Mouse (Mus musculus) intestine, embryonic 16.5 days (tissue): ENCODE results near the gene Exoc8. TPM values are rescaled to one million over a fixed set of nuclear protein-coding genes. Genes with fewer than 3 reads are reported as not detected.
A peak's percentile ranks its signal among the peaks of the same experiment; 100 is the strongest.

Source experiments
- ATAC-seq: fragments of 200-750 bp; cut with Nextera tagmentation; 2 replicates; pipeline ENCODE4 v1.8.0; 2017; ENCODE audit warnings: moderate TSS enrichment, moderate library complexity
- H3K27ac ChIP-seq: fragments of 300-500 bp; sonication (generic); 2 replicates; pipeline ENCODE4 v1.5.1; 2014; ENCODE audit warnings: mild to moderate bottlenecking, low read length
- H3K27me3 ChIP-seq: fragments of 300-500 bp; sonication (generic); replicated peaks from 2 replicates; pipeline ENCODE4 v1.6.1; 2014; ENCODE audit warnings: low read length, control low read depth, mixed read lengths; ENCODE audit not compliant: control insufficient read depth, insufficient read depth
- H3K36me3 ChIP-seq: fragments of 300-500 bp; sonication (generic); 2 replicates; pipeline ENCODE4 v1.6.1; 2014; ENCODE audit warnings: low read length, control low read depth; ENCODE audit not compliant: control insufficient read depth, insufficient read depth
- H3K4me1 ChIP-seq: fragments of 300-500 bp; sonication (generic); 2 replicates; pipeline ENCODE4 v1.6.1; 2014; ENCODE audit warnings: low read length, control low read depth, mixed read lengths; ENCODE audit not compliant: control insufficient read depth, insufficient read depth
- H3K4me2 ChIP-seq: fragments of 300-500 bp; sonication (generic); 2 replicates; pipeline ENCODE4 v1.6.1; 2014; ENCODE audit warnings: low read depth, low read length, control low read depth
- H3K4me3 ChIP-seq: fragments of 300-500 bp; sonication (generic); 2 replicates; pipeline ENCODE4 v1.5.1; 2014; ENCODE audit warnings: mild to moderate bottlenecking, low read length
- H3K9ac ChIP-seq: fragments of 300-500 bp; sonication (generic); 2 replicates; pipeline ENCODE4 v1.6.1; 2014; ENCODE audit warnings: low read depth, low read length
- H3K9me3 ChIP-seq: fragments of 300-500 bp; sonication (generic); 2 replicates; pipeline ENCODE4 v1.6.1; 2016; ENCODE audit warnings: low read length, control low read depth; ENCODE audit not compliant: control insufficient read depth
- WGBS: fragments of 180-500 bp; shearing (Covaris S2); extraction: QIAGEN DNeasy Blood & Tissue Kit; methylation state at CpG from one replicate; pipeline ENCODE4 v1.1.7; 2014; 5-methylcytosine and 5-hydroxymethylcytosine counted together
- polyA plus RNA-seq: library from polyadenylated mRNA; unstranded; fragments of >200 nt; fragmentation: Nextera tagmentation; extraction: Ambion mirVana; gene quantifications from 2 replicates; pipeline ENCODE4 v1.2.1, GENCODE M21; 2015

Exoc8 gene
- polyA plus RNA-seq, 1 experiment from 2014 or later = 3.2 TPM

DNA sequence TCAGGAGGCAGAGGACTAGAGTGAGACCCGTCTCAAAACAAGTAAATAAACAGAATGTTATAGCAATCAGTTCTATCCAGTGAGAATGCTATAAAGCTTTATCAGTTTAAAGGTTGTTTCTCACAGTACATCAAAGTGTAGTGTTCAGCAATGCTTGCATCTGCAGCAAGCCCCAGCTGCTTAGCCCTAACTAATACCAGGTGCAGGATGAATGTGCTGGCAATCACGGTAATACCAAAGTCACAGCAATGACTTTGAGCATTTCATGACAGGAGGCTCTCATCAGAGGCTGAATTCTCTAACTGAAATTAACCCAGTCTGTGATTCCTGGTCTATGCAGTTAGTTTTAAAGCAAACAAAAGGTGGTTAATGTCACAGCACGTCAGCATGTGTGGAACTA lies 4.9 kb downstream of the Exoc8 start:
- no peaks in the 10 kb centered on the region for H3K27me3 ChIP-seq
- H3K27ac ChIP-seq = no peak overlapping the region
- no peak for ATAC-seq
- no peaks in the 10 kb centered on the region for H3K9me3 ChIP-seq
- H3K4me2 ChIP-seq = no peak overlapping the region
- peaks cover 13% of the 10 kb centered on the region for H3K4me1 ChIP-seq
- peaks cover 20% of the 10 kb centered on the region for H3K36me3 ChIP-seq
- H3K4me3 ChIP-seq = no peak overlapping the region
- no peak overlapping the region for H3K9ac ChIP-seq
- 65% methylated on average over 3 of the region's 3 CpGs for WGBS

DNA sequence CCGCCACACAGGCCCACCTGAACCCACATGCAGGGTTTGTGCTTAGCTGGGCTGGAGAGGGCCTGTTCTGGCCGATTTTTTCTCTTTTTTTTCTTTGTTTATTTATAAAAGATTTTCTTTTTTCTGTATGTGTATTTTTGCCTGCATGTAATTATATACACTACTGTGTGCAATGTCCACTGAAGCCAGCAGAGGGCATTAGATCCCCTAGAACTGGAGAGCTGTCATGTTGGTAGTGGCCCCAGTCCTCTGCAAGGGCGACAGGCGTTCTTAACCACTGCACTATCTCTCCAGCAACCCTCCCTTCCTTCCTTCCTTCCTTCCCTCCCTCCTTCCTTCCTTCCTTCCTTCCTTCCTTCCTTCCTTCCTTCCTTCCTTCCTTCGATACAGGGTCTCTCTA lies 9.1 kb downstream of the Exoc8 start:
- no peak overlapping the region for H3K4me2 ChIP-seq
- H3K9ac ChIP-seq = no peak overlapping the region
- H3K27ac ChIP-seq = no peak overlapping the region
- H3K27me3 ChIP-seq = no peaks in the 10 kb centered on the region
- WGBS = 93% methylated on average over 5 of the region's 5 CpGs
- H3K4me3 ChIP-seq = no peak overlapping the region
- H3K4me1 ChIP-seq = no peaks in the 10 kb centered on the region; the same call in 1 of the 2 replicates
- ATAC-seq = no peak
- H3K36me3 ChIP-seq = peaks cover 32% of the 10 kb centered on the region
- H3K9me3 ChIP-seq = no peaks in the 10 kb centered on the region

DNA sequence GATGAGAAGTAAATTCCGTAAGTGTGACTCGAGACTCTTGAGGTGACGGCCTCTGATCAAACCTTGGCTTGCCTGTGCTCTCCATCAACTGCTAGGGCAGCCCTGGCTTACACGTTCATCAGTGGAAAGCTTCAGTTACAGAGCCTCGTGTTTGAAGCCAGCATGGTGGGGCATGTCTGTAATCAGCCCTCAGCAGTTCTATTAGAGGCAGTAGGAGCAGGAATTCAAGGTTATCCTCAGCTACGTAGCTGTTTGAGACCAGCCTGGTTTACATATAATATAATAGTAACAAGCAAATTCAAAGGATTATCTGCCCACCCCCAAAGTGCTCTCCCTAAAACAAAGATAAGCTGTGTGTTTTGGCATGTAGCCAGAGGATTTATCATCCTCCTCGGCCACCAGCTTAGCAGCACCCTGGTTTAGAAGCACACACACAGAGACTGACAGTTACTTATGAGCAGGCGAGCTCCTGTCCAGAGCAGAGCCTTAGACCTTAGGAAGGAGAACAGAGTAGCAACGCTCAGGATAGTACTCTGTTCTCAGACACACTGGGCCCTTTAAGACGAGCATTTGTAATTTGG lies 18.5 kb downstream of the Exoc8 start:
- WGBS = 69% methylated on average over 10 of the region's 10 CpGs
- ATAC-seq = no peak

DNA sequence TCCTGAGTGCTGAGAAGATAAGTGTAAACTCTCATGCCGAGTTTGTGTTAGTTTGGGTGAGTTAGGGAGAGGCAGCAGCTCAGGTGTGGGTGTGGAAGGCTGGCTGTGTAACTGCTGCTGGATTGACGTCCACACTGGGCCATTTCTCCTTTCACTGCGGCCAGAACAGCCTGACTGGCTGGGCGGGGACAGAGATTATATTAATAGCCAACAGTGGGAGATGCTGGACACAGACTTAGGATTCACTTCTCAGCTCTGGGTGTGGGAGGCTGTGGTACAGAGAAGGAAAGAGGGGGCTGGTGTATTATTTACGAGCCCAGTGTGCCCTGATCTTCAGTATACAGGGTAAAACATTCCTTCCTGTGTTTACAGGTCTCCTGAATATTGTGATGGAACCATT lies 19.4 kb downstream of the Exoc8 start:
- H3K4me2 ChIP-seq = no peak overlapping the region
- ATAC-seq = no peak
- H3K27me3 ChIP-seq = no peaks in the 10 kb centered on the region
- H3K36me3 ChIP-seq = peaks cover 27% of the 10 kb centered on the region
- H3K27ac ChIP-seq = no peak overlapping the region
- H3K9ac ChIP-seq = no peak overlapping the region
- no peak overlapping the region for H3K4me3 ChIP-seq
- H3K4me1 ChIP-seq = no peaks in the 10 kb centered on the region
- no peaks in the 10 kb centered on the region for H3K9me3 ChIP-seq
- 79% methylated on average over 5 of the region's 5 CpGs for WGBS

More for the DNA sequence above, 18.5 kb downstream of the Exoc8 start:
- Histone ChIP-seq H3K4me1 (no peaks in the 10 kb centered on the region), H3K9me3 (no peaks in the 10 kb centered on the region), H3K4me2 (no peak overlapping the region), H3K4me3 (no peak overlapping the region), H3K9ac (no peak overlapping the region), H3K36me3 (peaks cover 27% of the 10 kb centered on the region), H3K27me3 (no peaks in the 10 kb centered on the region), H3K27ac (no peak overlapping the region)

DNA sequence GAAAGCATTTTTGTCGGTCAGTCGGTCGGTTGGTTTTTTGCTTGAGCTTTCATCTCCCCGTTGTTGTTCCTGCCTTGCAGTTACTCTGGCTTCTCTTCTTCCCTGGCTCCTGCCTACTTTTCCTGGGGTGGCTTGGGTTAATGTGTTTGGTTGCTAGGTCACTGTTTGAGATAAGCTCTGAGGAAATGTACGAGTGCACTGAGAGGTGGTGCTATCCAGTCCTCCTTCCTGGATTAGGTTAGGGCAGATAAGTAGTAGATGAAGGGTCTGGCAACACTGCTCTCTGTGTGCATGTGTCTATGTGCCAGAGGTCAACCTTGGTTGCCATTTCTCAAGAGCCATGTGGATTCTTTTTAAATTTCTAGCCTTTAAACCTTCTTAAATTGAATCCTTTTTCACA lies 24.8 kb downstream of the Exoc8 start:
- H3K9me3 ChIP-seq = no peaks in the 10 kb centered on the region
- no peaks in the 10 kb centered on the region; the same call in 1 of the 2 replicates for H3K4me1 ChIP-seq
- H3K4me2 ChIP-seq = no peak overlapping the region
- H3K9ac ChIP-seq = no peak overlapping the region
- 0 out of 2 replicates have a peak, but pooled peaks cover 3% of the 10 kb centered on the region for H3K36me3 ChIP-seq
- ATAC-seq = peak; percentile 77
- no peak overlapping the region for H3K27ac ChIP-seq
- no peak overlapping the region for H3K4me3 ChIP-seq
- 67% methylated on average over 5 of the region's 5 CpGs for WGBS
- H3K27me3 ChIP-seq = no peaks in the 10 kb centered on the region

DNA sequence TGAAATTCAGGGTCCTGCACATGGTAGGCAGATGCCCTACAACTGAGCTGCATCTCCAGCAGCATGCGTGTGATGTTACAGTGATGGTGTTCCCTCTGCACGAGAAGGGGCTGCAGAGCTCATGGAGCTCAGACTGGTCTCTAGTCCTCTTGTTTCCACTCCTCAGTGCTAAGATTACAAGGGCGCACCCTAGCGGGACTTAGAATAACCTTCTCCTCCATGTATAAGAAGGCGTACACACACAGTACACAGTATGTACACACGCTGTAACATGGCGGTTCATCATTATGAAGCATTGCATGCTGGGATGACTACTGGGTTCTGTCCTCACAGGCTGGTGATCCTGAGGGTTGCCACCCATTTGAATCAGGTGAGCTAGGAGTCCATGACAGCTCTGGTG lies 25.4 kb downstream of the Exoc8 start:
- 0 out of 2 replicates have a peak, but pooled peaks cover 3% of the 10 kb centered on the region for H3K36me3 ChIP-seq
- no peaks in the 10 kb centered on the region for H3K27me3 ChIP-seq
- H3K9me3 ChIP-seq = no peaks in the 10 kb centered on the region
- H3K4me2 ChIP-seq = no peak overlapping the region
- H3K4me1 ChIP-seq = no peaks in the 10 kb centered on the region; the same call in 1 of the 2 replicates
- H3K4me3 ChIP-seq = no peak overlapping the region
- H3K9ac ChIP-seq = no peak overlapping the region
- WGBS = 94% methylated on average over 7 of the region's 7 CpGs
- ATAC-seq = peak; percentile 22
- H3K27ac ChIP-seq = no peak overlapping the region

DNA sequence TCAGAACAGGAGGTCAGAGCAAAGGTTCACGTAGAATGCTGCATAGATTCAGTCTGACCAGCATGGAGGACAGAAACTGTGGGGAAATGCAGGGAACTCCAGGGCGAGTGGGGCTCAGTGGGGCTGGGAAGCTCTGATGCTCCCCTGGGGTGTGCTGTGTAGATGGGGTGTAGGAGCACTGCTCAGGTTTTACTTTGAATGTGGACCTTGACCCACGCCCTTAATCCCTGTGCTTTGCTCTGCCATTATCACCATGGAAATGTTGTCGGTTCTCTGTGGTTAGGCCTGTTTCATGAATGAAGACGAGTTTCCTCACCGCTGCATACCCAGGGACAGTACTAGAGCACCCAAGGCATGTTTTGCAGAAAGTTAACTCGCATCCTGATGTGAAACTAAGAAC lies 26.0 kb downstream of the Exoc8 start:
- no peaks in the 10 kb centered on the region for H3K27me3 ChIP-seq
- peak; percentile 58 for ATAC-seq
- no peak overlapping the region for H3K27ac ChIP-seq
- WGBS = 71% methylated on average over 7 of the region's 7 CpGs
- H3K4me1 ChIP-seq = no peaks in the 10 kb centered on the region; the same call in 1 of the 2 replicates
- no peak overlapping the region for H3K9ac ChIP-seq
- H3K9me3 ChIP-seq = no peaks in the 10 kb centered on the region
- H3K4me2 ChIP-seq = no peak overlapping the region
- no peak overlapping the region for H3K4me3 ChIP-seq
- 0 out of 2 replicates have a peak, but pooled peaks cover 3% of the 10 kb centered on the region for H3K36me3 ChIP-seq

DNA sequence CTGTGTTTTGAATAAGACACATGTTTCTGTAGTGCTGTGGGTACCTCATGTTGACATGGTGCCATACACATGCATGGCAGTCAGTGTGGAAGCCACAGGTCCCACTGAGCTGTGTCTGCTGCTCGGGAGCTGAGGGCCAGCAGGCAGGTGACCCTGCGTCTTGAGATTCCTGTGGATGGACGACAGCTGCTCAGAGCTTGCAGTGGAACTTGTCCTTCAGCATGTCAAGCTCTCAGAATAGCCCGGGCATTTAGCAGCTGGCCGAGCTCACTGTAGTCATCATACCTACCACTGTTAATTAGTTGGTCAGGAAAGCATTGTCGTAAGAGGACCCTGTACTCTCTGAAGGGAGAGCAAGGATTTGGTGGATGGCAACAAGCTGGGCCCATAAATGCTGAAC lies 27.8 kb downstream of the Exoc8 start:
- no peak overlapping the region for H3K27ac ChIP-seq
- 0 out of 2 replicates have a peak, but pooled peaks cover 3% of the 10 kb centered on the region for H3K36me3 ChIP-seq
- H3K4me3 ChIP-seq = no peak overlapping the region
- H3K4me2 ChIP-seq = no peak overlapping the region
- no peak overlapping the region for H3K9ac ChIP-seq
- H3K27me3 ChIP-seq = no peaks in the 10 kb centered on the region
- no peak for ATAC-seq
- H3K9me3 ChIP-seq = no peaks in the 10 kb centered on the region
- peaks cover 6% of the 10 kb centered on the region; the same call in 1 of the 2 replicates for H3K4me1 ChIP-seq
- 72% methylated on average over 6 of the region's 6 CpGs for WGBS

DNA sequence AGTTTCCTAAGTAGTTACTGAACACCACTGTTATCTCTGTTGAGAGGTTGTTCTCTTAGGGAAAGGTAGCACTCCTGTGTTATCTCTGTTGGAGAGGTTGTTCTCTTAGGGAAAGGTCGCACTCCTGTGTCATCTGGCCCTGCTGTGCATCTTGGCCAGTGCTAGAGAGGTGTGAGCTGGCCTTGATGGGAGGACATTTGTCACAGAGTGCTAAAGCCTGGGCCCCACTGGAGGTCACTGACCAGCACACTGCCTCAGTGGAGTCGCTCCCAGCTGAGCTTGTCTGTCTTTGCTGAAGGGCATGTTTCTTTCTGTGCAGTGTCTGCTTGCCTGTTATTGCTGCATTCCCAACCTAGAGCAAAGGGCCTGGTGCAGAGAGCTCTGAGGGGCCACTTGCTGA lies 30.4 kb downstream of the Exoc8 start:
- Histone ChIP-seq H3K9ac (no peak overlapping the region), H3K27ac (no peak overlapping the region), H3K4me1 (peaks cover 11% of the 10 kb centered on the region; the same call in 1 of the 2 replicates), H3K9me3 (no peaks in the 10 kb centered on the region), H3K4me3 (no peak overlapping the region), H3K27me3 (no peaks in the 10 kb centered on the region), H3K36me3 (0 out of 2 replicates have a peak, but pooled peaks cover 3% of the 10 kb centered on the region), H3K4me2 (no peak overlapping the region)
- WGBS = 52% methylated on average over 2 of the region's 2 CpGs
- no peak for ATAC-seq

DNA sequence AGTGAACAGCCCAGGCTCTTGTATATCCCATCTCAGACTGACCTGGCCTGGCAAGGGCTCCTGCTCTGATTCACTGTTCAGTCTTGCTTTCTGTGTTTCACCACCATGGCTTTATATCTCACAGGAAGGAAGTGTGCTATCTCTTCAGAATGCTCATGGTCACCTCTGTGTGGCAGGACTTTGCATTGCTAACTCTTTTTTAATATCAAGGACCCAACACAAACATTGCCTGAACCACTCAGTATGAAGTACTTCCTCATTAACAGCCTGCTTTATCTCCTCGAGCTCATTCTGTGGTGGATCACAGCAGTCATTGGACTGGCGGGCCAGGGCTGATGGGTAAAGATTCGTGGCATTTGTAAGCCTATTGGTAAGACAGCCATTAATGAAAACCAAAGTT lies 30.8 kb downstream of the Exoc8 start:
- Histone ChIP-seq H3K27me3 (no peaks in the 10 kb centered on the region), H3K27ac (no peak overlapping the region), H3K4me3 (no peak overlapping the region), H3K9ac (no peak overlapping the region), H3K36me3 (no peaks in the 10 kb centered on the region), H3K4me1 (peaks cover 13% of the 10 kb centered on the region; the same call in 1 of the 2 replicates), H3K9me3 (no peaks in the 10 kb centered on the region), H3K4me2 (no peak overlapping the region)
- WGBS = 75% methylated on average over 3 of the region's 3 CpGs
- no peak for ATAC-seq
